Mouse (Mus musculus) c-Kit-positive CD71-positive TER-119-positive erythroid progenitor cells, embryonic 14.5 days (primary cell): ENCODE measurements at regions not wholly inside any gene's neighbourhood (a gene's known extent, or its start where the extent isn't known, plus 50 kb on each side); places are given as distances from the start of the nearest gene placed in this dataset.
"Not testable (repeated sequence)": the region's sequence is repeated elsewhere in the genome, so short reads cannot be mapped to it uniquely, and the experiment has no call there.

ENCODE experiments used
- DNase-seq: peaks from one replicate; pipeline ENCODE4 v3.0.0-alpha.2; 2013; ENCODE audit warnings: low spot score

GRCm38 (mm10) chr12:19125541-19125940 lies 611.2 kb downstream of the 5730507C01Rik start:
- DNase-seq = no peak

DNA sequence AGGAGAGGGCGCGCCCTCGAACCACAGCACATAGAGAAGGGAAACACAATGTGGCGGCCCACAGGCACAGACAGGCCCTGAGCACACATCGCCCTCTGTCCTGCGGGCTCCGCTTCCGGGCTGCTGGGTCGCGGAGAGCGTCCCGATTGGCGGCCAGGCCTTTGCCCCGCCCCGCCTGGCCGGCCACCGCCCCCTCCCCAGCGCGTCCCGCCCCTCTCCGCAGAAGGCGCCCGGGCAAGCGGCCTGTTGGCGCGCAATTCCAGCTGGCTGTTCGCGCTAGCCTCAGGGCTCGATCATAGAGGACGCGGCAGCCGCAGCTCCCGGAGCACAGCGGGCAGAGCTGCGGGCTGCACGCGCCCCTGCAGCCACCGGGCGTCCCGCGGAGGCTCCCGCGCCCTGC lies 661.3 kb downstream of the 5730507C01Rik start:
- no peak for DNase-seq

DNA sequence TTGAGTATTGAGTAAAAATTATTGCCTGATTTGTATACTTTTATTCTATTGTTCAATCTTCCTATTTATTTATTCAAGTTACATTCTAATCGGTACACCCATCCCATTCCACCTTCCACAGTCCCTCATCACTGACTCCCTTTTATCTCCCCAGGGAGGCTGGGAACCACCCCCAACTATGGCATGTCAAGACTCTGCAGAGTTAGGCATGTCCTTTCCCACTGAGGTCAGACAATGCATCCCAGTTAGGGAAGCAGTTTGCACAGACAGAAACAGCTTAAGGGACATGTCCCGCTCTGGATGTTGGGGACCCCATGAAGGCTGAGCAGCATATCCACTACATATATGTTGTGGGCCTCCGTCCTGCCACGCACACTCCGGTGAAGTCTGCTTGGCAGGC lies 678.1 kb downstream of the 5730507C01Rik start:
- DNase-seq = no peak

DNA sequence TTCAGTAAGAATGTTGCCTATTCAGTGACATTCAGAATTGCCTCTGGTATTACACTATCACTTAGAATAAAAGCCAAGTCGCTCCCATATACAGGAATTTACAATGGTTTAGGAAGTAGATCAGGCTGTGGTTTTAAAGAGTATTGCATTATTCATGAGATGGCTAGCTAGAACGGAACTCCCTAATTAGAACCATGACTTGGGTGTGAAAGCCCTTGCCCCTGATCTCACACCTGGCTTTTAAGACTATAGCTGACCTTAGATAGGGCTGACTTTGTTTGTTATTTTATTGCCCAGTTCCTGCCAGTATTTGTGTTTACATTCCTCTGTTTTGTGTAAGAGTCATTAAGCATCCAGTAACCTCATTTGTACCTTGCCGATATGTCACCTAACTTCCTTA lies 678.7 kb downstream of the 5730507C01Rik start:
- not testable (repeated sequence) for DNase-seq

DNA sequence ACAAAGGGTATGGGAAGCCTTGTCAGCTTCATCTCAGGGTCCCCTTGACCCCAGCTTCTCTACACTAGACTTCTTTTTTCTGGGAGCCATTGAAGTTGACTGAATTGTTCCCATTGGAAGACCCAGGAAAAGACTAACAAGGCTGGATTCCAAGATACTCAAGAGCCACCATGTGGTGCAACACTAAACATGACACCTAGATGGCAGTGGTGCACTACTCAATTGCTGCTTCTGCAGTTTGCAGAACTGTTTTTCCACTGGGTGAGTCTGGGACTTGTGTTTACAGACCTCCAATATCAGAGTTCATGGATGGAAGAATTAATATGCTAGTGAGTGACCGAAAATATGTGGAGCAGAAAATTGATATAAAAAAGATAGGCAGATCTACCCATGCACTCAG lies 709.7 kb downstream of the 5730507C01Rik start:
- DNase-seq = not testable (repeated sequence)

GRCm38 (mm10) chr12:19246731-19247130 lies 707.6 kb upstream of the Gm21863 start:
- DNase-seq = not testable (repeated sequence)

DNA sequence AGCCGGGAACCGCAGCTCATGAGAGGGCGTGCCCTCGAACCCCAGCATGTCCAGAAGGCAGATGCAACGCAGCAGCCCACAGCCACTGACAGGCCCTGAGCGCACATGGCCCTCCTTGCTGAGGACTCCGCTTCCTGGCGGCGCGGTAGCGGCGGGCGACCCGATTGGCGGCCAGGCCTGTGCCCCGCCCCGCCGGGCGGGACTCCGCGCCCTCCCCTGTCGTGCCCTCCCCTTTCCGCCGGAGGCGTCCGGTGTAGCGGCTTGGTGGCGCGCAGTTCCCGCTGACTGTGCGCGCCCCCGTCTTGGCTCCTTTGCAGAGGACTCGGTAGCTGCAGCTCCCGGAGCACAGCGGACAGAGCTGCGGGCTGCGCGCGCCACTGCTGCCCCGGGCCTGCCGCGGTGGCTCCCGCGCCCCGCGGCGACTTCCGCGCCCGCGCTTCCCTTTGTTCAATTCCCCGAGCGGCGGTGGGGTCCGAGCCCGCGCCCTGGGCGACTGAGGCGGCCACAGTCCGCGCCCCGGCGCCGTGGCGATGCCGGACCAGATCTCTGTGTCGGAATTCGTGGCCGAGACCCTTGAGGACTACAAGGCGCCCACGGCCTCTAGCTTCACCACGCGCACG lies 665.9 kb upstream of the Gm21863 start:
- DNase-seq = peak; percentile 12

DNA sequence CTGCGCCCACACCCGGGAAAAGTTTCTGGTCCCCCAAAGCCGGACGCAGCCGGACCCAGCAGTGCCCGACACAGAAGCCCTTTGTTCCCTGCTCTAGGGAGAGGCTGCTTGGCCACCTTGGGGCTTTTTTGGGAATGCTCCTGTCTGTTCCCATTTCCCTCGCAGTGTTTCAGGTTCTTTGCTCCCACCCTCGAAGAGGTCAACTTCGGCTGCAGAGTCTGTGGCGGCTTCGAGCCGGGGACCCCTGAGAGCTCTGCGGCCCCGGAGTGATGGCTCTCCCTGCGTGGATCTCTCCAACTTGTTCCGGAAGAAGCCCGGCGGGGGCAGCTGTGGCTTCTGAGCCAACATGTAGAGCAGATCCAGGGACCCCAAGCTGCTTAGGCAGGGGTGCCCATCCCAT lies 665.3 kb upstream of the Gm21863 start:
- DNase-seq = not testable (repeated sequence)

DNA sequence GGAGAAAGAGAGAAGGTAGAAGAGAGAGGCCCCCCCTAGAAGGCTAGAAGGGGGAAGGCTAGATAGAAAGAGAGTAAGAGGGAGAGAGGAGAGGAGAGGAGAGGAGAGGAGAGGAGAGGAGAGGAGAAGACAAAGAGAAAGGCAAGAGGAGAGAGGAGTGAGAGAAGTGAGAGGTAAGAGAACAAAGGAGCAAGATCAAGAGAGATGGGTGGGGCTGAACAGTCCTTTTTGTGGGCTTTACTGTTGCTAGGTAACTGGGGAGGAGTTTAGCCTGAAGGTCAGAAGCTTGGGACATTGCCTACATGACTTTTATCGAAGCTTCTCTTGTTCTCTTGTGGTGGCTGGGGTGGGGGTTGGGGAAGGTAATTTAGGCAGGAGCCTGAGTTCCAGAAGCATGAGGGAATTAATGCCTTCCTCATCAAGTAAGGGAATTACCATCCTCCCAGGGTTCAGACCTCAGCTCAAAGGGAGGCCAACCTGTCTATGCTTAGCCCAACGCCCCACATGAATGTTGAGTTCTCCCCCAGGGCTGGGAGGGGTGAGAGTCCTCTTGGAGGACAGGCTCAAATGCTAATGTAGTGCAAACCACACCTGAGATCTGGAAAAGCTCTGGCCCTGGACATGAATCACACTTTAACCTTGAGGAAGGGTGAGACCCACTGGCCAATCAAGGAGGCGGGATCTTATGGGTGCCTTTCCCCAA lies 662.1 kb upstream of the Gm21863 start:
- DNase-seq = not testable (repeated sequence)
